In the genomic region with DNA sequence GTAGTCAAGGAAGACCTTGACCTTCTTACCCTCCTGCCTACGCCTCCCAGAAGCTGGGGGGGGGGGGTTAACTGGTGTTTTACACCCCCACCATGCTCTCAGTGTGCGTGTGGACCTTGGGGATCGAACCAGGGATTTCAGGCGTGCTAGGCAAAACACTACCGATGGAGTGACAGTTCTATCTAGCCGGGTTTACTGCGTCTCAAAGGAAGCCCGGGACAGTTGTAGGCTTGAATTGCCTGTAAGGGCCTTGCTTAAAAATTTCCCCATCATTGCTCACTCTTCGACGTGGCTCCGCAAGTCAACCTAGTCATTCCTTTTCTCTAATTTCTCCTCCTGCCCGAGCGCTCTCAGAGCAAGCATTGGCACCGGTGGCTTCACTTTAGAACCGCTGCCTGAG, we compare ENCODE assay signal across 8 mouse cellular contexts. TPM values are rescaled to one million over a fixed set of nuclear protein-coding genes. Genes with fewer than 3 reads are reported as not detected.
DNase-seq lines count a peak whose midpoint lies in the region; ATAC-seq and TF ChIP-seq lines count a peak whose summit lies in the region.

No protein-coding gene starts in this region.

- peak overlapping the region; percentile 94 for H3K27ac ChIP-seq in gastrocnemius, adult 2 months
- no peak overlapping the region for H3K27ac ChIP-seq in embryonic fibroblast, embryonic 13.5 days (ENCODE audit: insufficient read depth, low read length)

- DNase-seq in gastrocnemius, adult 2 months: no peak
- no peak for DNase-seq in gastrocnemius, postnatal 4 days (ENCODE audit: low spot score in 2 of 2)
- DNase-seq in 3T3-L1 (ENCODE audit: low read depth, low spot score) (peak; percentile 17), liver (peak; percentile 13)
- DNase-seq in yolk sac, embryonic 10.5 days (ENCODE audit: low spot score): peak; percentile 13
- DNase-seq in frontal cortex, postnatal 14 days (ENCODE audit: low spot score in 2 of 2): no peak

- H3K4me3 ChIP-seq in gastrocnemius, adult 2 months: peak overlapping the region; percentile 89
- peak overlapping the region; percentile 87 for H3K4me3 ChIP-seq in embryonic fibroblast, embryonic 13.5 days (ENCODE audit: insufficient read depth, low read length)

- no peak for TF ChIP-seq CTCF in gastrocnemius, adult 2 months (IDR thresholded peaks at IDR 0.05)
- TF ChIP-seq CTCF in embryonic fibroblast, embryonic 13.5 days (IDR thresholded peaks at IDR 0.05; ENCODE audit: borderline replicate concordance, insufficient read depth, low read length): no peak

- H3K4me1 ChIP-seq in embryonic fibroblast, embryonic 13.5 days (ENCODE audit: control insufficient read depth, insufficient read depth, low read length): no peaks in the 10 kb centered on the region; the same call in 1 of the 2 replicates

- intact Hi-C loops in gastrocnemius, adult 2 months (cut with DNase I): loop anchor here (5.0 kb wide), 1 partner anchor 204 kb away; no protein-coding TSS in a partner anchor

- no peak for ATAC-seq in erythroid progenitor cell, adult 5-6 weeks (replicated peaks; ENCODE audit: low FRiP score, poor library complexity, severe bottlenecking)

- no peak for TF ChIP-seq POLR2A in embryonic fibroblast, embryonic 13.5 days (IDR thresholded peaks at IDR 0.05; ENCODE audit: low read depth, low read length)

RNA-seq across cellular contexts. Expression of a gene that starts 1.6 kb away (rescaled TPM):
- total RNA-seq in gastrocnemius, adult 2 months (2021): 10 to 100 TPM; 14.3 to 16.8 TPM
- 10 to 100 TPM; 32.1 to 40.0 TPM for total RNA-seq in gastrocnemius, postnatal 4 days (2021)
- 31.9 and 35.5 TPM in 2 replicates for polyA plus RNA-seq in embryonic fibroblast, embryonic 13.5 days (2011; ENCODE audit: insufficient read length, low read depth, missing spikeins)
- 14.1 and 26.4 TPM in 2 replicates for total RNA-seq in erythroid progenitor cell, adult 5-6 weeks (2015; ENCODE audit: low replicate concordance)
- 22.3 and 34.3 TPM in 2 replicates for total RNA-seq in erythroid progenitor cell, adult 5-6 weeks (2017; ENCODE audit: low replicate concordance)

RNA-seq across cellular contexts. Expression of a gene that starts 31.4 kb away (rescaled TPM):
- 10 to 100 TPM; 45.2 to 62.8 TPM for total RNA-seq in gastrocnemius, adult 2 months (2021)
- total RNA-seq in gastrocnemius, postnatal 4 days (2021): 100 to 1,000 TPM in 1 of 2 experiments, 10 to 100 TPM in 1; 99.0 to 107 TPM
- polyA plus RNA-seq in embryonic fibroblast, embryonic 13.5 days (2011; ENCODE audit: insufficient read length, low read depth, missing spikeins): 275 and 314 TPM in 2 replicates
- 115 and 159 TPM in 2 replicates for total RNA-seq in erythroid progenitor cell, adult 5-6 weeks (2015; ENCODE audit: low replicate concordance)
- total RNA-seq in erythroid progenitor cell, adult 5-6 weeks (2017; ENCODE audit: low replicate concordance): 270 and 286 TPM in 2 replicates

RNA-seq across cellular contexts. Expression of a gene that starts 50.9 kb away (rescaled TPM):
- total RNA-seq in gastrocnemius, adult 2 months (2021): 1 to 10 TPM; 4.9 to 5.5 TPM
- 10 to 100 TPM; 16.9 to 18.3 TPM for total RNA-seq in gastrocnemius, postnatal 4 days (2021)
- 50.6 and 57.2 TPM in 2 replicates for polyA plus RNA-seq in embryonic fibroblast, embryonic 13.5 days (2011; ENCODE audit: insufficient read length, low read depth, missing spikeins)
- 10.8 and 20.1 TPM in 2 replicates for total RNA-seq in erythroid progenitor cell, adult 5-6 weeks (2015; ENCODE audit: low replicate concordance)
- total RNA-seq in erythroid progenitor cell, adult 5-6 weeks (2017; ENCODE audit: low replicate concordance): 10.4 and 19.4 TPM in 2 replicates

RNA-seq across cellular contexts. Expression of a gene that starts 51.4 kb away (rescaled TPM):
- total RNA-seq in gastrocnemius, adult 2 months (2021): 10 to 100 TPM; 22.1 to 28.5 TPM
- total RNA-seq in gastrocnemius, postnatal 4 days (2021): 10 to 100 TPM; 22.2 to 22.8 TPM
- polyA plus RNA-seq in embryonic fibroblast, embryonic 13.5 days (2011; ENCODE audit: insufficient read length, low read depth, missing spikeins): 16.7 and 19.1 TPM in 2 replicates
- total RNA-seq in erythroid progenitor cell, adult 5-6 weeks (2015; ENCODE audit: low replicate concordance): 30.2 and 39.6 TPM in 2 replicates
- total RNA-seq in erythroid progenitor cell, adult 5-6 weeks (2017; ENCODE audit: low replicate concordance): 15.2 and 16.8 TPM in 2 replicates

Comparison
In these comparisons a context has a peak if more than half of its experiments do, and no peak if none do; other contexts are left out.
1. DNase-seq: peak in 3T3-L1 (single experiment), liver (single experiment) and yolk sac, embryonic 10.5 days (single experiment); none in gastrocnemius, adult 2 months (single experiment), gastrocnemius, postnatal 4 days (0 of 2) and frontal cortex, postnatal 14 days (0 of 2).